Mouse (Mus musculus) left cerebral cortex, adult 18-20 months (tissue): Measurements from ENCODE around the gene Sulf2. TPM values are rescaled to one million over a fixed set of nuclear protein-coding genes. Genes with fewer than 3 reads are reported as not detected.

Experiments
- DNase-seq, 2 experiments: peaks; one replicate each; pipeline ENCODE4 v3.0.0; 2021 to 2022; ENCODE audit warnings: low spot score in 2 of 2, mixed read lengths in 1 of 2
- total RNA-seq, 2 experiments: library from RNA; stranded (reverse); gene quantifications; 2 replicates each; pipeline ENCODE4 v1.2.3; 2021

The Sulf2 gene
- total RNA-seq, 2 experiments from 2014 or later: 71.3 to 81.2 TPM

GRCm38 (mm10) chr2:166092412-166092811, 63.1 kb downstream of the Sulf2 start:
- DNase-seq: no peak

- no peak for DNase-seq
These were observed 63.9 kb downstream of the Sulf2 start for GRCm38 (mm10) chr2:166091599-166091998.

GRCm38 (mm10) chr2:166090131-166090581, 65.3 kb downstream of the Sulf2 start:
- DNase-seq: no peak

- no peak for DNase-seq
These were observed 66.5 kb downstream of the Sulf2 start for GRCm38 (mm10) chr2:166088991-166089390.

DNA sequence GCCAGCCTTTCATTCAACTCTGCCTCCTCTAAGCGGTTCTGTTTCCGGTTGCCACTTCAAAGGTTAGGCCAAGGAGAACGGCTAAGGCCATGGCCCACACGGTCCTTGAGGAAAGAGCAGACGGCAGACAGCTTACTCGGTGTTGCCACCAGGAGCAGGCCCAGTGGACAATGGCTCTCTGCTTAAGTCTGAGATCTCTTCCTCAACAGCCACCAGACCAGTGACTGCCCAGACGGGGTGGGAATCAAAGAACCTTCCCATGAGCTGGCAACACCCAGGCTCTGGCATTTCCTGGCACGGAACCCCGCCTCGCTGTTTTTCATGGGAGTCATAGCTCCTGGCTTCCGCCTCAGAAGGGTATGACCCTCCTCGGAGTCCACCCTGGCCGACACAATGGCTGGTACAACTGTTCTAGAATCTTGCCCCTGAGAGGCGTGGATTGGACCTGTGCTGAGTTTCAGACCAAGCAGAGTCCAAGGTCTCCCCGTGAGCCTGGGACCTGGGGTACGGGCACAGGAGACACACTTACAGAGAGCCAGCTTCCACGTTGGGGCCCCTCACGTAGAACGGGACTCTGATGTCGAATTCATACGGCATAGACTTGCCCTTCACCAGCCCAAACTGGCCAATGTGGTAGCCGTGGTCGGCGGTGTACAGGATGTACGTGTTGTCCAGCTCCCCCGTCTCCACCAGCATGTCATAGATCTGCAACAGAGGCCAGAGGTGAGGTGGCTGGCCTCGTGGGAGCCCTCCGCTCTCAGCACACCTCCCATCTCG, 68.8 kb downstream of the Sulf2 start:
- DNase-seq: no peak

DNA sequence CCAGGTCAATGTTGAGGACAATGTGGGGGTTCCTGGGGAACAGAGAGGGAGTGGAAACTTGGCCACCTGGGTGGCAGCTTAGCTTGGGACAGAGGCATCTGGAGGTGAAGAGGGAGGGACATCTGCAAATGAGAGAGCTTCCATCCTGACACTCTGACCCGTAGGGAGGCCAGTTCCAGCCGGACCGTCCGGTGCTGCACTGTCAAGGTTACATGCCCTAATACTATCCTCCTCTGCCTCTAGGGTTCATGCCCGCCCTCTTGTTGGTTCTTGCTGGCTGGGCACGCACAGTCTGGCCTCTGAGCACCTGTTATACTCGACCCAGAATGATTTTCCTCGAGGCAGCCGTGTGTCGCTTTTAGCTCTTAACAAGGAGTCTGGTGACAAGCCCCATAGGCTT, 69.7 kb downstream of the Sulf2 start:
- DNase-seq: no peak

DNA sequence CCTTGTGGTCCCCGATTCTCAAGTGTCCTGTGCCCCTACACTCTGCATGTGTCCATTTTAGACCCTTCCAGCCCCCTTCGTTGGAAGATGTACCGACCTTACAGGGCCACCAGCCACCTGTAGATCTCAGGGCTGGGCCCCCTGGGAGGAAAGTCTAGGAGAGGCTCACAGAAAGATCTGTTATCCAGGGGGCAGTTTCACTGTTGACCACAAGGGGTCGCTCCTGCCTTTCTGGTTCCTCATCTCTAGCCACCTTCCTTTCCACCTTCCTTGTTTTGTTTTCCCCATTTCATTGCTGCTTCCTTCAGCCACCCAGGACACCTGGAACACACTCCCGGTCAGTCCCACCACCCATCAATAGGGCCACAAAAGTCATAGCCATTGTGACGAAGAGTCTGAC, 70.5 kb downstream of the Sulf2 start:
- peak; percentile 58 to 73 for DNase-seq

DNA sequence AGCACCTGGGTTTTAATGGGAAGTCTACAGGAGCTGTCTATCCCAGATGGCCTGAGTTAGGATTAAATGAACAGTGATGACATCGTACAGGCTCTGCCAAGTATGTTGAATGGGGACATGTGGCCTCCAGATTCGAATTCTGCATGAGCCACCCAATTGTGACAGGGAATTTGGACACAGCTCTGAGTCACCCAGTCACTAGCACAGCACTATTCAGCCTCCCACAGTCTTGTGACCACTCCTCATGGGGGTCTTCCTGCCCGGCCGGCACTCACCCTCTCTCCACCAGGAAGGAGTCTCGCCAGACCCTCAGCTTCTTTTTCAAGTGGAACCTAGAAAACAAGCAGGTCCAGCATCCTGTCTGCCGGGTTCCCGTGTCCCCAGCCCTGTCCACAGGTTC, 71.4 kb downstream of the Sulf2 start:
- no peak for DNase-seq

- no peak for DNase-seq
These were observed 71.9 kb downstream of the Sulf2 start for GRCm38 (mm10) chr2:166083542-166084031.

DNA sequence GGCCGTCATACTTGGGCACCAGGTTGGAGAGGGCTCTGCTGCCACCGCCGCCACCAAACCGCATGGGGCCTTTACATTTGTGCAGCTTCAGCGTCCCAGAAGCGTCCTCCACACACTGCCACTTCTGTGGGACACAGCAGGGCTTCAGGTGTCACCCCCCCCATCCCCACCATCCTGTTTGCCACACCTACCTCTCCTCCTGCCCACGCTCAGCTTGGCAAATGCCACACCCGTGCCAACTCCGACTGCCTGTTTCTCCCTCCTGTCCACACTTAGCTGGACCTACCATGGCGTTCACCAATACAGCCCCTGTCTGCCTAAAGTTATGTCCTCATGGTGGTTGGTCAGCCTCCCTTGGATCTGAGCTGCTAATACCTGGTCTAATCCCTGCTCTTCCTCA, 72.8 kb downstream of the Sulf2 start:
- no peak for DNase-seq

DNA sequence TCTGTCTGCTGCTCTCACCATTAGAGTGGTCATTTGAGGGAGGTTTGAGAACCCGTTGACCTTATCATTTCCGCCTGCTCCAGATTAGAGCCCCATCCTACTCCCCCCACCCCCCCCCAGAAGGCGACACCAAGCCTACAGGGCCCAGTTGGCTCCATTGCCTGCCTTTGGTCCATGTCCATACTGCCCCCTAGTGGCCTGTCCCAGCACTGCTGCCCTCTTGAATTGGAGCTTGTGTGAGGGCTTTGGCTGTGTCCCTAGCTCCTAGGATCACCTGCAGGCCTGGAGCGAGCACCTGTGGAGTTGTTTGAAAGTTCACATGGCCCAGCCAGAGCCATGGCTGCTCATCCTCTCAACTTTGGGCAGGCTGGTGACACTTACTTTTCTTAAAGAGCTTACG, 73.3 kb downstream of the Sulf2 start:
- peak; percentile 69 to 86 for DNase-seq

GRCm38 (mm10) chr2:166080967-166081750, 74.3 kb downstream of the Sulf2 start:
- DNase-seq: no peak

GRCm38 (mm10) chr2:166079961-166080885, 75.2 kb downstream of the Sulf2 start:
- no peak for DNase-seq

DNA sequence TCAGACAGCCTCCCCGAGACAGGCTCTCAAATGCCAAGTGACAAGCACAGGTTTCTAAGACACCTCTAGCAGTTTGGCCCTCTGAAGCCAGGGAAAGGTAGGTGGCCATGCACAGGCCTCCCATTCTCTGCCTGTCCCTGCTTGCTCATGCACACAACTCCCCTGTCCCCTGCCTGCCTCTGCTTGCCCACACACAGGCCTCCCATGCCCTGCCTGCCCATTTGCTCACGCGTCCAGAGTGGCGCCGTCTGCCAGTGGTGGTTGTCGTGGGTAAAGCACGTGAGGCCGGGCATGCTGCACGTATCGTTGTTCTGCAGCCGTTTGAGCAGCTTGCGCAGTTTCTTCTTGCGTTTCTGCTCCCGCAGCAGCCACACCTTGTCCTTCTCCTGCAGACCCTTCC, 76.2 kb downstream of the Sulf2 start:
- DNase-seq: no peak

DNA sequence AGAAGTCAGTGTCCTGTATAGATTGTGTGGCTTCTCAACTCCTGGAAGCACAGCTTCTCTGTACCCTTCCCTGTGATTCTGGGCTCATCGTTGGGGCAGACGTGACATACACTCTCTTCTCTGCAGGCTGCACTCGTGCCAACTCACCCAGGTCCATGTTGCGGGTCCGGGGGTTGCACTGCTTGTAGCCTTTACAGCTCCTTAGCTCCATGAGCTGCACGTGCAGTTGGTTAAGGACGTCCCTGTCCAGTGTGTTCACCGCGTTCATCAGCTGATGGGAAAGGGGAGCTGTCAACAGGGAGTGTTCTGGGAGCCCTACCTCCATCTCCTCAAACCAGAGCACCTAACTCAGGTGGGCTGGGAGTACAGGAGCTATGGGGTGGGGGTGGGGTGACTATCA, 78.1 kb downstream of the Sulf2 start:
- no peak for DNase-seq

- no peak for DNase-seq
These were observed 81.1 kb downstream of the Sulf2 start for GRCm38 (mm10) chr2:166074322-166074721.

GRCm38 (mm10) chr2:166073082-166073481, 82.4 kb downstream of the Sulf2 start:
- DNase-seq: no peak

DNA sequence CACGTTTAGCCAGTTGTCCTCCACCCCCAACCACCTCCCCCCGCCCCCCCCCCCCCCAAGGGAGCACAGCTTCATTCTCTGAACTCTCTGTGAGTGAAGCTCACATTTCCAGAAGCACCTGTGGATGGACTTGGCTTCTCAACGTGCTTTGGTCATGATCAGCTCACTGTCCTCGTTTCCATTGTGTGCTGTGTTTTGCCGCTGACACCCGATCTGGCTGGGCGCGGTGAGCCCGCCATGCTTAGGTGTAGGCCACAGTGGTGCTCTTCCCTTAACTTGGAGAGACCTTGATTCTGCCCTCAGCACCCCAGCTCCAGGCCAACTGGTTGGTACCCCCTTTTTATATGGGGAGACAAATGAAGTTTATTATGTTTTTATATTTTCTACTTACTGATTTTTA, 83.6 kb downstream of the Sulf2 start:
- DNase-seq: no peak

GRCm38 (mm10) chr2:166071481-166071880, 84.0 kb downstream of the Sulf2 start:
- DNase-seq: no peak

GRCm38 (mm10) chr2:166069738-166070137, 85.7 kb downstream of the Sulf2 start:
- DNase-seq: no peak

- DNase-seq: no peak
These were observed 86.3 kb downstream of the Sulf2 start for GRCm38 (mm10) chr2:166069164-166069563.
